Mouse (Mus musculus) bone marrow, adult 2 months (tissue): ENCODE results near the gene Steap2.

ENCODE experiments used
- CTCF ChIP-seq: fragments of 200-500 bp; IDR thresholded peaks from 2 replicates; pipeline ENCODE4 v1.5.1; 2011; ENCODE audit warnings: low read length, control low read depth; ENCODE audit not compliant: control insufficient read depth, insufficient read depth
- POLR2A ChIP-seq: fragments of 200-500 bp; IDR thresholded peaks from 2 replicates; pipeline ENCODE4 v1.6.1; 2011; ENCODE audit warnings: low read depth, mild to moderate bottlenecking, control low read depth, low read length, borderline replicate concordance; ENCODE audit not compliant: control insufficient read depth

DNA sequence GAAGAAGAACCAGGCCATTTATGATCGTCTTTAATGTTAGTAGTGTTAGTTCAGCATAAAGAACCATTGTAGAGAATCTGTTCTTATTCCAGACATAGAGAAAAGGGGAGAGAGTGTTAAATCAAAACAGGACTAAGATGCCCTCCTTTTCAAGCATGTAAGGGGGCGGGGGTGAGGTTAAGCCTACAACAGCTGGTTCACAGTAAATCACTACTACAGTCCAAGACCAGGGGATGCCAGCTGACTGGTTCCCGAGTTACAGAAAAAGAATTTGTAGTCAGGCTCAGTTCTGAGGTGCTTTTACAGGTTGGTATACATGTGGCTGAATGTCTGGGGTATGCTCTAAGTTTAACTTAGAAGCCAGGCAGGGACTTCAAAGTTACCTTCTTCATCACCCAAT lies 18.3 kb downstream of the Steap2 start:
- TF ChIP-seq POLR2A (no peak), CTCF (no peak)
